Mouse (Mus musculus) CD8-positive naive resting alpha-beta T cell, adult 2 months (primary cell): ENCODE data around the gene P4ha2.

Experiments used
- DNase-seq, 2 experiments: peaks; one replicate each; pipeline ENCODE4 v3.0.0; 2022; ENCODE audit warnings: low read depth in 2 of 2, low spot score in 2 of 2

Gene P4ha2

GRCm38 (mm10) chr11:54106676-54107075, 6.8 kb downstream of the P4ha2 start:
- no peak for DNase-seq

DNA sequence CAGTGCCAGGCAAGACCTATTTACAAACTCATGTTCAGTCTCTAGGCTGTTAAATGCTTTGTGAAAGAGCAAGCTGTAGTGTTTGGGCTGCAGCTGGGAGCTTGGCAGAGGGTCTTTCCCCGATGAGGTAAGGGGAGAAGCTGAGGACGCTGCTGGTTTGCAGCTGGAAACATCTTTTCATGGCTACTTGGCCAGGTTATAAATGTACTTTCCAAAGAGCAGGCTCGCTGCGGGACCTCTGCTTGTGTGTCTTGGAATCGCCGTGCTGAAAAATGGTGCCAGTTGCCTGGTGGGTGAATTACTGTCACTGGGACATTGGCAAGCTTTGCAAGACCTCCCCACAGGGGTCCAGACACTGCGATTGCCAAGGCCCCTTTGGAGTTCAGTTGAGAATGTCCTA, 7.3 kb downstream of the P4ha2 start:
- DNase-seq: no peak

GRCm38 (mm10) chr11:54108131-54108530, 8.2 kb downstream of the P4ha2 start:
- no peak for DNase-seq

- DNase-seq: no peak
These were observed 9.0 kb downstream of the P4ha2 start for GRCm38 (mm10) chr11:54108894-54109293.

DNA sequence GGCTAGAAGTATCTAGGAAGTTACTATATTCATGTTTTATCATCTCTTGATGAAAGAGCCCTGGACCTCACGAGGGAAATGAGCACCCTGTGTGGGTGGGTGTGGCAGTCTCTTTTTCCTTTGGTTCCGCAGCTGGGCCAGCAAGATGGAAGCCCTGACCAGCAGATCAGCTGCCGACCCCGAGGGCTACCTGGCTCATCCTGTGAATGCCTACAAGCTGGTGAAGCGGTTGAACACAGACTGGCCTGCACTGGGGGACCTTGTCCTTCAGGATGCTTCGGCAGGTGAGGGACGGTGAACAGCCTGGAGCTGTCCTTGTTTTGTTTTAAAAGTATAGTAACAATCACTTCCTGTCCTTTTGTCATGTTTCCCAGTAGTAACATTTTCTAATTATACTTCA, 11.4 kb downstream of the P4ha2 start:
- no peak for DNase-seq

- DNase-seq: no peak
These were observed 12.3 kb downstream of the P4ha2 start for GRCm38 (mm10) chr11:54111976-54112741.

DNA sequence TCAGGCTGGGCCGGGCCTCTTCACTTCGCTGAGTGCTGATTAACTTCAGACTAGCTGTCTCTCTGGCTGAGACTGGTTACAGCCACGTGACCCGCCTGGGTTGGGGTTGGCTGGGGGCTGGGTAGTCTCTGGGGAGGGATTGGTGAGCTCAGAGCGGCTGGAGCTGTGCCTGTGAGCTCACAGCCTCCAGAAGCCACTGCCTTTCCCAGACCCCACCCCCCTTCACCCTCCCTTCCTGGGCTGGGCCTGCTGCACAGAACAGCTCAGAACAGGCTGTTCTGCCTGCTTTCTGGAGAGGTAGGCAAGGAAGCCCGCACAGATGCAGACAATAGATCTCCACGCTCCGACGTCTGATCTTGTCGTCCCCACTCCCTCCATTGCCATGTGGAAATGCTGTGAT, 13.0 kb downstream of the P4ha2 start:
- DNase-seq: peak; percentile 42 to 62

DNA sequence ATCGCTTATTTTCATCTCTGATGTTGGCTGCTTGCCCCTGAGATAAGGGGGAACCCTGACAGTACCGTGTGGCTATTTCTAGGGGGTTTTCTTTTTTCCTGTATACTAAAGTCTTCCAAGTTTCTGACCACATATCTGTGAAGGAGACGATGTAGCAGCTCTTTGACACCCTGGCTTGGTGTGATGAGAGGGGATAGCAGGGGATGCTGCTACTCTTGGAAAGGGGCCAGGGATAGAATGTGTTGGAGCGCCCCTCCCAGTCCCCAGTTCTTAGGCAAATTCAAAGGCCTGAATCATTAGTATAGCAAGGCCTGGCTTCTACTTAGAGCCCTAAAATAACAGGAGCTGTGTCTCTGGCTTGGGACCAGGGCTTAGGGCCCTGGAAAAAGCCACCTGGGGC, 13.5 kb downstream of the P4ha2 start:
- DNase-seq: no peak

- no peak for DNase-seq
These were observed 14.9 kb downstream of the P4ha2 start for GRCm38 (mm10) chr11:54114746-54115145.

GRCm38 (mm10) chr11:54115301-54115700, 15.4 kb downstream of the P4ha2 start:
- DNase-seq: no peak

DNA sequence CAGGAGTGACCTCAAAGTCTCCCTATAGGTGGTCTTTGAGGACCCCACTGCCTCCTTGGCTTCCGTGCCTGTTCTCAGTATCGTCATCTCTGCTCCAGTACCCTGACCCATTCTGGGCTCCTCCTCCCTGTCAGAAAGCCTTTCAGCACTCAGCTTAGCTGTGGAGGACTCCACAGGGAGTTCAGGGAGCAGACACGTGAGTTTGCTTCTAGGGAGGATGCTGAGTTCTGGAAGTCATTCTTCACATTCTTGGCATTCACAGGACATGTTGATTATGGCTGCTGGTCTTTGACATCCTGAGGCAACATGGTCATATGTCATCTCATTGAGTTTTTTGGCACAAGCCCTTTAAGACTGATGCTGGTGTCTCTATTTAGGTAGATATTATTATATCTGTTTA, 16.0 kb downstream of the P4ha2 start:
- DNase-seq: no peak

- DNase-seq: no peak
These were observed 16.5 kb downstream of the P4ha2 start for GRCm38 (mm10) chr11:54116406-54116805.

DNA sequence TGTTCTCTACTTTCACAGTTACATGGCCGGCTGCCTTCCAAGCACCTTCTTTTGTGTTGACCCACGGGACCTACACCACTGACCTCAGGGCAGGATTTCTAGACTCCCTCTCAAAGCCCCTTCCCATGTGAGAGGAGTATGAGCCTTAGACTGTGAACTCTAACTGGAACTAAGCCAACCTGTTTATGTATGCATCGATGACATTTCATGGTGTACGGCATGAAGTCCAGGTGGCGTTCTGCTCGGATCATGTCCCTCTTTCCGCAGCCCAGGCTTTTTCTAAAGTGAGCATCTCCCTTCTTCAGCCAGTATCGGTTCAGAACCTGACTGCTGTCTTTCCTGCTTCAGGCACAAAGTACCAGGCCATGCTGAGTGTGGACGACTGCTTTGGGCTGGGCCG, 17.2 kb downstream of the P4ha2 start:
- DNase-seq: no peak

DNA sequence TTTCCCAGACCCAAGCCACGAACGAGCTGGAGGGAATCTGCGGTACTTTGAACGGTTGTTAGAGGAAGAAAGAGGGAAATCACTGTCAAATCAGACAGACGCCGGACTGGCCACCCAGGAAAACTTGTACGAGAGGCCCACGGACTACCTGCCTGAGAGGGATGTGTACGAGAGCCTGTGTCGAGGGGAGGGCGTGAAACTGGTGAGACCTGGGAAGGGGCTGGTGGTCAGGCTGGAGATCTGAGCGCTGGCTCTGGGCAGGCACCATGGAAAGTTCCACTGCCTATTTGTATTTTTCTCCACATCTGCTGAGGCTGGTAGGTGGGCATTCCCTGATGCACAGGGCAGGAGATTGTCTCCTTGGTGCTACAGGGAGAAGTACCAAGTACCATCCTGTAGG, 19.2 kb downstream of the P4ha2 start:
- no peak for DNase-seq

DNA sequence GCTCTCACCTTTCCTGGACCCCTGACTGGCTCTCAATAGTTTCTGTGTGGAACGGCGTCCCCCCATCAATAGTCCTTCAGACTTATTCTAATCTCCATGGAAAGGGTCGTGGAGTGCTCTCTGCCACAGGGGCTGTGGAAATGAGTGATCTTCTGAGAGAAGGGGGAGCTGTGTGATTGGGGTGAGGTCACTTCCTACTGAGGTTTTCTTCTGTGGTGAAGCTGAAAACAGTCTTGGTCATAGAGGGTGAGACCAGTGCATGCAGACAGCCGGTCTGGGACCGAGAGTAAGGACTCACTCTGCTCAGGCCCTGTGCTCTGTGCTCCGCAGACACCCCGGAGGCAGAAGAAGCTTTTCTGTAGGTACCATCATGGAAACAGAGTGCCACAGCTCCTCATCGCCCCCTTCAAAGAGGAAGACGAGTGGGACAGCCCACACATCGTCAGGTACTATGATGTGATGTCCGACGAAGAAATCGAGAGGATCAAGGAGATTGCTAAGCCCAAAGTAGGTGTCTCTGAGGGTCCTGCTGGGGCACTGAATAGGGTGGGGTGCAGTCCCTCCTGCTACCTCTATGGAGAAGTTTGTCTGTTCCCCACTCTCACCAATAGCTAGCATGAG, 20.0 kb downstream of the P4ha2 start:
- DNase-seq: no peak

DNA sequence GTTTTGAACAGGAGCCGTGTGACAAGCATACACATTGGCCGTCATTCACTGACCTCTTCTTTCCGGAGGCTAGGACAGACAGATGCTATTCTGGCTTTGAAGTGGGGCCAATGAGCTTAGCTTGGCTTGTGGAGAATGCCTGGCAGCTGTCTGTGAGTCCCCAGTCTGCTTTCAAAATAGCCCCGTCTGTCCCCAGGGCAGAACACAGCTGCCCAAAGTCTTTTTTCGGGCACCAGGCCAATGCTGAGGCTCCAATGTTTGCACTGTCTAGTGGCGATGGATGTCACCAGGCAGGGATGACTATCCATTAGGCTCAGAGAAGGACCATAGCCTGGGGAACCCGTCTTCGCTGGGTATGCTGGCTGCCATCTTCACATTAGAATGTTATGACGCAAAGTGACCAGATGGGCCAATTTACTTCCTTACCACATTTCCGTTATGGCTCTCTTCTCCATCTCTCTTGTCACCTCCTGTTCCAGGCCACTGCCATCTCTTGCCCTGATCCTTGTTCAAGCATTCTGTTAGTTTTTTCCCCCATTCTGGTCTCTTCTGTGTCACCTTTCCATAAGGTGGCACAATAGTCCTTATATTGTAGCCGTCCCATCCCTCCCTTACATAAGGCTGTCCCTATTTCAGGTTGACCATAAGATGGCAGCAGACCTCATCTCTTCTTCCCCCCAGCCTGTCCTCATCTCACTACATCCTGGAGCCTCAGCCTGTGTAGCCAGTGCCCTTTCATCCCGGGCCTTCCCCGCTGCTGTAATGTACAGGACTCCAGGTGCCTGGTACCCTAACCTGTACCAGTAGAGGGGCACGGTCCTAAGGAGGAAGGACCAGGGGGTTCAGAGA, 22.7 kb downstream of the P4ha2 start:
- no peak for DNase-seq

- DNase-seq: no peak
These were observed 26.2 kb downstream of the P4ha2 start for GRCm38 (mm10) chr11:54125982-54126648.

DNA sequence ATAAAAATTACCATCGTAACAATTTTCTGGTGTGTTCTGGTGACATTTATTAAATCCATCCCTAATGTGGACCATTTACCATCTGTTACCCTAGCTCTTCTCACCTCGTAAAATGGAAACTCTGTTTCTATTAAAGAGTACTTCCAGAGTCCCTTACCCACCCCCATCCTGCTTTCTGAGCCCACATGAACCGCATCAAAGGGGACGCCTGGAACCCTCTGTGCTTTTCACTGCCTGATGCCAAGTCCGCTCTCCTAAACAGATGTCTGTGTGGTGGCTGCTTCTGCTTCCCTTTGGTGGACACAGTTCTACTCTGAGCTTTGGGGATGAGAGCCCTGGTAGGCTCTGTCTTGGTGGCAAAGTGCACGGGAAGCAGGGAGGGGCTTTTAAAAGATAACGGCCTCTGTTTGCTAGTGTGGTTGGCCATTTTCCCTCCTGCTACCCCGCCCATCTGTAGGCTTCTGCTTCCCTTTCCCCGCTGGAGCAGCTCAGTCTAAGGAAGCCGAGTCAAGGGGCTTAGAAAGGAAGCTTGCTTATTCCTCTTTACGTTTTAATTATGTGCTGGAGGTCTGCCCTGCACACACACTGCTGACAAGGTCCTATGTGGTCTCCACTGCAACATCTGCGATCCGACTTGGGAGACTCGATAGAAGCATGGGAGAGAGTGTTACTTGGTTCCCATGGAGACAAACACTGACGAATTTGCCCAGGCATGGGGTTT, 26.9 kb downstream of the P4ha2 start:
- no peak for DNase-seq

DNA sequence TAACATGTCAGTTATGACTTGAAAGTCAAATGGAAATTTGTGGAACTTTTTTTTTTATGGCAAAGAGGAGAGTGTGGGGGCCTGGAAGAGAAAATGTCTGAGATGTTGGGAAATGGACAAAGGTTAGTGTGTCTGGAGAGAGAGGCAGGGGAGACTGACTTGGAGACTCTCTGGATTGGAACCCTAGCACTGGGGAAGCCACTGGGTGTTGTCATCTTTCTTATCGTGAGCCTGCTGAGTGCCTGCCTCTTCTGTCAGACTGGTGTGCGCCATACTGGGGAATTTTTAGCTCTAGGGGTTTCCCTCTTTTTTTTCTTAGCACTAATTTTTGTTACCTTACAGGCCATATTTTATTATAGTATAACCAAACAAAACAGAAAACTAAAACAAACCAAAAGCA, 27.5 kb downstream of the P4ha2 start:
- DNase-seq: no peak

- no peak for DNase-seq
These were observed 30.1 kb downstream of the P4ha2 start for GRCm38 (mm10) chr11:54129955-54130354.

GRCm38 (mm10) chr11:54130721-54131120, 30.8 kb downstream of the P4ha2 start:
- no peak for DNase-seq
